Mouse (Mus musculus) cerebellum, adult 8-10 months (tissue): ENCODE measurements around the gene Defb29.

Experiments used
- DNase-seq: peaks from one replicate; pipeline ENCODE4 v3.0.0; 2022

Defb29 gene

GRCm38 (mm10) chr2:152500204-152500862 is 39.6 kb downstream of the Defb29 start:
- DNase-seq, result no peak

GRCm38 (mm10) chr2:152498020-152498419 is 41.9 kb downstream of the Defb29 start:
- no peak for DNase-seq

- DNase-seq, result no peak
Measured at GRCm38 (mm10) chr2:152493151-152493550, 46.7 kb downstream of the Defb29 start.

- no peak for DNase-seq
Measured at GRCm38 (mm10) chr2:152490038-152490437, 49.9 kb downstream of the Defb29 start, which contains the start of gene Defb22. Gene Defb22, minus strand, starts transcription at chr2:152490138.
